Mouse (Mus musculus): ENCODE data around the gene Cyp27b1. TPM values are rescaled to one million over a fixed set of nuclear protein-coding genes. Genes with fewer than 3 reads are reported as not detected.
"Not testable (repeated sequence)": the region's sequence is repeated elsewhere in the genome, so short reads cannot be mapped to it uniquely, and the experiment has no call there.

Cyp27b1 gene
- polyA plus RNA-seq, 1 experiment = 0.27 TPM

GRCm38 (mm10) chr10:127048608-127049394, 751 bp downstream of the Cyp27b1 start:
- WGBS = 3% methylated on average over 35 of the region's 35 CpGs
- no peak for DNase-seq (ENCODE audit: low read depth, low spot score)

- 2% methylated on average over 29 of the region's 29 CpGs for WGBS
- no peak for DNase-seq (ENCODE audit: low read depth, low spot score)
Observed at GRCm38 (mm10) chr10:127049395-127050118, 1.5 kb downstream of the Cyp27b1 start.

GRCm38 (mm10) chr10:127050119-127050474, 2.0 kb downstream of the Cyp27b1 start:
- DNase-seq (ENCODE audit: low read depth, low spot score) = no peak
- 15% methylated on average over 10 of the region's 10 CpGs for WGBS

GRCm38 (mm10) chr10:127054646-127055045, 6.6 kb downstream of the Cyp27b1 start:
- 87% methylated on average over 4 of the region's 4 CpGs for WGBS
- no peak for DNase-seq (ENCODE audit: low read depth, low spot score)

GRCm38 (mm10) chr10:127055406-127055805, 7.4 kb downstream of the Cyp27b1 start:
- WGBS = 78% methylated on average over 8 of the region's 8 CpGs
- DNase-seq (ENCODE audit: low read depth, low spot score) = no peak

- no peak for DNase-seq (ENCODE audit: low read depth, low spot score)
- 92% methylated on average over 20 of the region's 20 CpGs for WGBS
Observed at GRCm38 (mm10) chr10:127056490-127056889, 8.4 kb downstream of the Cyp27b1 start.

- WGBS = 2% methylated on average over 9 of the region's 9 CpGs
- no peak for DNase-seq (ENCODE audit: low read depth, low spot score)
Observed at GRCm38 (mm10) chr10:127058161-127058560, 10.1 kb downstream of the Cyp27b1 start.

- no peak for DNase-seq (ENCODE audit: low read depth, low spot score)
- WGBS = 2% methylated on average over 8 of the region's 8 CpGs
Observed at GRCm38 (mm10) chr10:127058708-127059107, 10.7 kb downstream of the Cyp27b1 start.

GRCm38 (mm10) chr10:127059174-127059967, 11.3 kb downstream of the Cyp27b1 start:
- 2% methylated on average over 75 of the region's 92 CpGs for WGBS
- no peak for DNase-seq (ENCODE audit: low read depth, low spot score)

- DNase-seq (ENCODE audit: low read depth, low spot score) = peak; percentile 60
- WGBS = under 1% methylated on average over 61 of the region's 72 CpGs
Observed at GRCm38 (mm10) chr10:127059968-127060916, 12.2 kb downstream of the Cyp27b1 start, which contains the start of gene March9. Gene March9 (minus strand): TSS chr10:127060184.

GRCm38 (mm10) chr10:127061085-127061484, 13.0 kb downstream of the Cyp27b1 start:
- whole genome bisulfite sequencing = 81% methylated on average over 5 of the region's 5 CpGs
- no peak for DNase-seq (ENCODE audit: low read depth, low spot score)

- WGBS = 71% methylated on average over 2 of the region's 2 CpGs
- DNase-seq (ENCODE audit: low read depth, low spot score) = no peak
Observed at GRCm38 (mm10) chr10:127061513-127061912, 13.5 kb downstream of the Cyp27b1 start.

GRCm38 (mm10) chr10:127062101-127062500, 14.1 kb downstream of the Cyp27b1 start:
- 73% methylated on average over 4 of the region's 4 CpGs for whole genome bisulfite sequencing

GRCm38 (mm10) chr10:127062503-127062902, 14.5 kb downstream of the Cyp27b1 start:
- no peak for DNase-seq (ENCODE audit: low read depth, low spot score)
- 64% methylated on average over 5 of the region's 5 CpGs for WGBS

More at GRCm38 (mm10) chr10:127062101-127062500, 14.1 kb downstream of the Cyp27b1 start:
- not testable (repeated sequence) for DNase-seq (ENCODE audit: low read depth, low spot score)

- peak; percentile 81 for DNase-seq (ENCODE audit: low read depth, low spot score)
- WGBS = under 1% methylated on average over 46 of the region's 46 CpGs
Observed at GRCm38 (mm10) chr10:127063239-127063872, 15.3 kb downstream of the Cyp27b1 start, which contains the start of gene Cdk4. Gene Cdk4 (plus strand): TSS chr10:127063534.

GRCm38 (mm10) chr10:127063913-127064870, 16.1 kb downstream of the Cyp27b1 start:
- 8% methylated on average over 37 of the region's 37 CpGs for WGBS
- no peak for DNase-seq (ENCODE audit: low read depth, low spot score)

- 59% methylated on average over 9 of the region's 9 CpGs for WGBS
Observed at GRCm38 (mm10) chr10:127065981-127066380, 17.9 kb downstream of the Cyp27b1 start.

More at GRCm38 (mm10) chr10:127065981-127066380, 17.9 kb downstream of the Cyp27b1 start:
- DNase-seq (ENCODE audit: low read depth, low spot score) = no peak
